Mouse (Mus musculus) myocyte (in vitro differentiated cells): ENCODE results near the gene Zfhx3. TPM values are rescaled to one million over a fixed set of nuclear protein-coding genes. Genes with fewer than 3 reads are reported as not detected.

Experiments
- H3K27me3 ChIP-seq: one replicate; pipeline ENCODE4 v1.6.1; 2011; ENCODE audit not compliant: control insufficient read depth, insufficient read depth, insufficient read length
- H3K36me3 ChIP-seq: one replicate; pipeline ENCODE4 v1.6.1; 2011; ENCODE audit not compliant: control insufficient read depth, insufficient read depth
- H3K4me2 ChIP-seq: one replicate; pipeline ENCODE4 v1.6.1; 2011; ENCODE audit warnings: low read depth, control low read depth
- H3K4me3 ChIP-seq: one replicate; pipeline ENCODE4 v1.5.1; 2011; ENCODE audit warnings: mild to moderate bottlenecking, control low read depth, moderate library complexity
- H3K79me2 ChIP-seq: one replicate; pipeline ENCODE4 v1.6.1; 2011; ENCODE audit not compliant: control insufficient read depth, insufficient read depth
- H3ac ChIP-seq: one replicate; pipeline ENCODE4 v1.6.1; 2011; ENCODE audit not compliant: control insufficient read depth, insufficient read length
- CEBPB ChIP-seq: IDR thresholded peaks from 2 replicates; pipeline ENCODE4 v1.6.1; 2011; ENCODE audit warnings: mild to moderate bottlenecking, moderate library complexity; ENCODE audit not compliant: poor library complexity, insufficient read depth, severe bottlenecking
- E2F4 ChIP-seq: IDR thresholded peaks from one replicate; pipeline ENCODE4 v1.6.1; 2011; ENCODE audit warnings: mild to moderate bottlenecking, control low read depth, moderate library complexity; ENCODE audit not compliant: insufficient read depth
- MAX ChIP-seq: IDR thresholded peaks from one replicate; pipeline ENCODE4 v1.6.1; 2011; ENCODE audit warnings: low read depth, mild to moderate bottlenecking, control low read depth
- MYOD1 ChIP-seq, 3 experiments: IDR thresholded peaks; one replicate each; pipeline ENCODE4 v1.6.1; 2011; ENCODE audit warnings: control low read depth in 2 of 3, low read depth in 2 of 3, mild to moderate bottlenecking in 2 of 3, moderate library complexity in 1 of 3; ENCODE audit not compliant: insufficient read length in 2 of 3, control insufficient read depth in 1 of 3
- MYOG ChIP-seq, 3 experiments: IDR thresholded peaks; one replicate each; pipeline ENCODE4 v1.6.1; 2011; ENCODE audit warnings: control low read depth in 2 of 3, low read depth in 2 of 3, mild to moderate bottlenecking in 2 of 3; ENCODE audit not compliant: insufficient read length in 2 of 3, control insufficient read depth in 1 of 3, insufficient read depth in 1 of 3
- POLR2A ChIP-seq: IDR thresholded peaks from one replicate; pipeline ENCODE4 v1.6.1; 2011; ENCODE audit warnings: low read depth, mild to moderate bottlenecking, control low read depth, moderate library complexity; ENCODE audit not compliant: insufficient read length
- POLR2AphosphoS2 ChIP-seq: IDR thresholded peaks from one replicate; pipeline ENCODE4 v1.6.1; 2011; ENCODE audit warnings: low read depth, control low read depth; ENCODE audit not compliant: insufficient read length
- REST ChIP-seq: IDR thresholded peaks from one replicate; pipeline ENCODE4 v1.6.1; 2011; ENCODE audit warnings: mild to moderate bottlenecking, control low read depth, moderate library complexity; ENCODE audit not compliant: insufficient read depth, insufficient read length
- SRF ChIP-seq: IDR thresholded peaks from one replicate; pipeline ENCODE4 v1.6.1; 2011; ENCODE audit warnings: low read depth; ENCODE audit not compliant: control insufficient read depth, insufficient read length
- TCF12 ChIP-seq: IDR thresholded peaks from one replicate; pipeline ENCODE4 v1.6.1; 2011; ENCODE audit warnings: mild to moderate bottlenecking, control low read depth; ENCODE audit not compliant: poor library complexity, insufficient read depth, severe bottlenecking
- TCF3 ChIP-seq: IDR thresholded peaks from one replicate; pipeline ENCODE4 v1.6.1; 2011; ENCODE audit warnings: low read depth, control low read depth; ENCODE audit not compliant: insufficient read length
- USF1 ChIP-seq: IDR thresholded peaks from one replicate; pipeline ENCODE4 v1.6.1; 2011; ENCODE audit warnings: low read depth, mild to moderate bottlenecking, control low read depth, moderate library complexity
- polyA plus RNA-seq: library from polyadenylated mRNA; unstranded; fragments of >200 nt; fragmentation: generic; extraction: Trizol; gene quantifications from one replicate; pipeline ENCODE4 v1.2.1, GENCODE M21; 2012; ENCODE audit warnings: missing spikeins

The Zfhx3 gene
- polyA plus RNA-seq, 1 experiment = 3.0 TPM

- Histone ChIP-seq H3K27me3 (no peaks in the 10 kb centered on the region), H3K36me3 (no peaks in the 10 kb centered on the region), H3ac (no peak overlapping the region), H3K4me2 (no peak overlapping the region), H3K79me2 (no peaks in the 10 kb centered on the region), H3K4me3 (no peak overlapping the region)
- TF ChIP-seq POLR2AphosphoS2 = no peak
- no peak for TF ChIP-seq REST
- no peak for TF ChIP-seq CEBPB
- no peak for TF ChIP-seq USF1
- TF ChIP-seq MAX = no peak
- TF ChIP-seq POLR2A = no peak
- no peak for TF ChIP-seq E2F4
- TF ChIP-seq SRF = no peak
- TF ChIP-seq TCF3 = no peak
- no peak for TF ChIP-seq MYOG (IDR thresholded peaks at IDR 0.05; ENCODE audit: control insufficient read depth in 1 of 3, insufficient read depth in 1 of 3, insufficient read length in 2 of 3, low read depth in 2 of 3)
- no peak for TF ChIP-seq TCF12
- TF ChIP-seq MYOD1 (IDR thresholded peaks at IDR 0.05; ENCODE audit: control insufficient read depth in 1 of 3, insufficient read length in 2 of 3, low read depth in 2 of 3) = no peak
Observed at GRCm38 (mm10) chr8:108043618-108044017, 101.2 kb downstream of the Zfhx3 start.

GRCm38 (mm10) chr8:108044185-108044584 is 101.7 kb downstream of the Zfhx3 start:
- Histone ChIP-seq H3K4me2 (no peak overlapping the region), H3K79me2 (no peaks in the 10 kb centered on the region), H3ac (no peak overlapping the region), H3K27me3 (no peaks in the 10 kb centered on the region), H3K4me3 (no peak overlapping the region), H3K36me3 (no peaks in the 10 kb centered on the region)
- no peak for TF ChIP-seq CEBPB
- no peak for TF ChIP-seq MYOG (IDR thresholded peaks at IDR 0.05; ENCODE audit: control insufficient read depth in 1 of 3, insufficient read depth in 1 of 3, insufficient read length in 2 of 3, low read depth in 2 of 3)
- TF ChIP-seq POLR2AphosphoS2 = no peak
- no peak for TF ChIP-seq SRF
- TF ChIP-seq TCF12 = no peak
- TF ChIP-seq POLR2A = no peak
- no peak for TF ChIP-seq E2F4
- no peak for TF ChIP-seq REST
- no peak for TF ChIP-seq MAX
- no peak for TF ChIP-seq USF1
- no peak for TF ChIP-seq MYOD1 (IDR thresholded peaks at IDR 0.05; ENCODE audit: control insufficient read depth in 1 of 3, insufficient read length in 2 of 3, low read depth in 2 of 3)
- no peak for TF ChIP-seq TCF3

GRCm38 (mm10) chr8:108056241-108056640 is 113.8 kb downstream of the Zfhx3 start:
- no peak overlapping the region for H3K4me3 ChIP-seq
- TF ChIP-seq CEBPB (no peak), POLR2AphosphoS2 (no peak), USF1 (no peak), REST (no peak), MYOG (IDR thresholded peaks at IDR 0.05; ENCODE audit: control insufficient read depth in 1 of 3, insufficient read depth in 1 of 3, insufficient read length in 2 of 3, low read depth in 2 of 3) (no peak), SRF (no peak), MYOD1 (IDR thresholded peaks at IDR 0.05; ENCODE audit: control insufficient read depth in 1 of 3, insufficient read length in 2 of 3, low read depth in 2 of 3) (no peak), MAX (no peak), TCF12 (no peak), TCF3 (no peak), E2F4 (no peak), POLR2A (no peak)
- H3K79me2 ChIP-seq = no peaks in the 10 kb centered on the region
- H3K27me3 ChIP-seq = no peaks in the 10 kb centered on the region
- no peaks in the 10 kb centered on the region for H3K36me3 ChIP-seq
- H3ac ChIP-seq = no peak overlapping the region
- no peak overlapping the region for H3K4me2 ChIP-seq

GRCm38 (mm10) chr8:108061972-108062371 is 119.5 kb downstream of the Zfhx3 start:
- Histone ChIP-seq H3K79me2 (no peaks in the 10 kb centered on the region), H3K27me3 (no peaks in the 10 kb centered on the region), H3K36me3 (no peaks in the 10 kb centered on the region), H3ac (no peak overlapping the region), H3K4me2 (no peak overlapping the region), H3K4me3 (no peak overlapping the region)
- TF ChIP-seq MYOD1 (IDR thresholded peaks at IDR 0.05; ENCODE audit: control insufficient read depth in 1 of 3, insufficient read length in 2 of 3, low read depth in 2 of 3) (peak in 2 of 3 experiments; percentile 48 to 85), REST (no peak), TCF12 (no peak), MYOG (IDR thresholded peaks at IDR 0.05; ENCODE audit: control insufficient read depth in 1 of 3, insufficient read depth in 1 of 3, insufficient read length in 2 of 3, low read depth in 2 of 3) (peak in 1 of 3 experiments; percentile 22)

GRCm38 (mm10) chr8:108067111-108067510 is 124.7 kb downstream of the Zfhx3 start:
- H3K79me2 ChIP-seq = no peaks in the 10 kb centered on the region
- no peak for TF ChIP-seq TCF12
- TF ChIP-seq USF1 = no peak
- TF ChIP-seq TCF3 = no peak
- TF ChIP-seq SRF = no peak
- TF ChIP-seq REST = no peak
- no peak for TF ChIP-seq MYOD1 (IDR thresholded peaks at IDR 0.05; ENCODE audit: control insufficient read depth in 1 of 3, insufficient read length in 2 of 3, low read depth in 2 of 3)
- no peak for TF ChIP-seq POLR2AphosphoS2
- TF ChIP-seq E2F4 = no peak
- no peak for TF ChIP-seq MYOG (IDR thresholded peaks at IDR 0.05; ENCODE audit: control insufficient read depth in 1 of 3, insufficient read depth in 1 of 3, insufficient read length in 2 of 3, low read depth in 2 of 3)
- TF ChIP-seq CEBPB = no peak
- TF ChIP-seq MAX = no peak
- H3ac ChIP-seq = no peak overlapping the region
- no peaks in the 10 kb centered on the region for H3K27me3 ChIP-seq
- H3K36me3 ChIP-seq = no peaks in the 10 kb centered on the region
- H3K4me2 ChIP-seq = no peak overlapping the region
- H3K4me3 ChIP-seq = no peak overlapping the region
